Mouse (Mus musculus) adrenal gland, adult 18-20 months (tissue): ENCODE measurements around the gene Gla. TPM values are rescaled to one million over a fixed set of nuclear protein-coding genes. Genes with fewer than 3 reads are reported as not detected.
"Not testable (repeated sequence)": the region's sequence is repeated elsewhere in the genome, so short reads cannot be mapped to it uniquely, and the experiment has no call there.

Experiments used
- DNase-seq, 2 experiments: peaks; one replicate each; pipeline ENCODE4 v3.0.0; 2021 to 2022; ENCODE audit warnings: low spot score in 2 of 2
- total RNA-seq, 2 experiments: library from RNA; stranded (reverse); gene quantifications; 1 replicate in 1 of 2; 2 replicates in 1 of 2; pipeline ENCODE4 v1.2.3; 2021

Gla gene
- total RNA-seq, 2 experiments from 2014 or later: 13.0 to 13.1 TPM

- no peak for DNase-seq
Measured at GRCm38 (mm10) chrX:134589836-134590235, 11.1 kb downstream of the Gla start.

GRCm38 (mm10) chrX:134588997-134589396 is 11.9 kb downstream of the Gla start:
- DNase-seq: no peak

DNA sequence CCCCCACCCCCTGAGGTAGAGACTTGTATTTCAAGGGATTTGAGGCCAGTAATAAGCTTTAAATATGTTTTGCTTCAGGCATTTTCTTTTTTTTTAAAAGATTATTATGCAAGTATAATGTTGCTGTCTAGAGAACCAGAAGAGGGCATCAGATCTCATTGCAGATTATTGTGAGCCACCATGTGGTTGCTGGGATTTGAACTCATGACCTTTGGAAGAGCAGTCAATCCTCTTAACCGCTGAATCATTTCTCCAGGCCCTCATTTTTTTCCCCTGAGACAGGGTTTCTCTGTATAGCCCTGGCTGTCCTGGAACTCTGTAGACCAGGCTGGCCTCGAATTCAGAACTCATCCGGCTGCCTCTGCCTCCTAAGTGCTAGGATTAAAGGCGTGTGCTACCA is 12.7 kb downstream of the Gla start:
- DNase-seq: no peak

- DNase-seq: no peak
Measured at GRCm38 (mm10) chrX:134586447-134586846, 14.5 kb downstream of the Gla start.

DNA sequence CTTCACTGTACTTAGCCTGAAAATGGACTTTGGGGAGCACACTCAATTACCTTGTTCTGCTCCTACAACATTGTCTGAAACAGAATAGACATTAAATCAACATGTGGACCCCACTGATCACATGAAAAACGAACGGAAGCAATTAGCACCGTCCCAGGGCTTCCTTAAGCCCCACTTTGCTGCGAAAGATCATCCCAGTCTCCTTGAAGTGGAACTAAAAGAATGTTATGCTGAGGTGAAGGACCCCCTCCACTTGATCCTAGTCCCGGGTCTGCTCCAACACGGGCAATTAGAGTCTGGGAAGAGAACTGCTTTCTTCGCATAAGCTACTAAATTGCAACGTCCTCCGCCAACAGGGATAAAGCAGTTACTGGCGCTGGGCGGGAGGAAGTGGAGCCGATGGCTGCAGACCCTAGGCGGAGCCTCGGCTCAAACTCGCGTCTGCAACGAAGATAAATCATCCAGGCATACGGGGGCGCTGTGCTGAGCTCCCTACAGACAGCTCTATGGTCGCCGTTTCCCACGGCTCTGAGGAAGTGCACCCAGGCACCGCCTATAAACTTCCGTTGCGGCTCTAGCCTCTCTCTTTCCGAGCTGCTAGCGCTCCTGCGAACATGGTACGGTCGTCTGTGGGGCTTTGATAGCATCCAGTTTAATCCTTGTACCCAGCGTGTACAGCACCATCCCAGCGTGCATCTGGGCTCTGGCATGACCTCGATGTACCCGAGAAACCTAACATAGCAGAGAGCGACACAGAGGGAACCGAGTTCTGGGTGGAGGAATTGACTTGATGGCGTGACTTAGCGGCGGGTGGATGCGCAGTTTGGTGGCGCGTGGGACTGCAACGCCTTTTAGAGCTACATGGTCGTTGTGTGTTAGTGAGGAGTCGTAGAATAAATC is 15.6 kb downstream of the Gla start, which contains the start of gene Rpl36a:
Gene Rpl36a, plus strand, starts transcription at position 552 of the 900 bp plus-strand sequence.
- peak; percentile 80 to 84 for DNase-seq

DNA sequence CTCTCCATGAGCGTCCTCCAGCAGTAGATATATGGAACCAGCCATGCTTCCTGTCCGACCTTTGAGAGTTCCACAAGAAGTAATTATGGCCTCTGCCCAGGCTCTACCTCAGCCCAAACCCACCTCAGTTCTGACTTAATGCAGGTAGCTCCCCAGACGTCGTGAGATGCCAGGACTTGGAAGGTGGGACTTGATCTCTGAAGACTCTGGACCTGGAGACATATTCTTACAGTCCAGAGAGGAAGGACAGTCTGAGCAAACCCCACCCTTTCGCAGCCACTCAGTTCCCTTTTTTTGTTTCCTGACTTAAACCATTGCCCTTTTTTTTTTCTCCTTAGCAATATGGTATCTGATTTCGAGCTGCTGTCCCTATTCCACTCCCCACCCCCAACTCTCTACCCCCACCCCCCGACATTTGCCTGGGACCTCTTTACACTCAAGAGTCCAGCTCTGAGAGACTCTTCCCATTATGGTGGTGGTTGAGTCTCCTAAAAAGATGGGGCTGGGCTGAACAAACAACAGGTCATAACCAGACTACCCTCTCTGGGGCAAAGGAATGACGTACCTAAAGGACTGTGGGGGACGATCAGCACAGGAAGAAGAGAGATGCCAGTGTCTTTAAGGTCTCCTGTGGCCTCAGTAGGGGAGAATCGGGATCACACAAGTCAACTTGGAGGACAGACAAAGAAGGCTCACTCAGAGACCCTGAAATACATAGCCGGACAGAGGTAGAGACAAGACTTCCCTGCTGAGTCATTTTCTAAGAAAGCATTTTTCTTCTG is 17.8 kb downstream of the Gla start, which contains the start of gene Btk:
Gene Btk, minus strand, starts transcription at position 683 of the 782 bp plus-strand sequence.
- DNase-seq: no peak

DNA sequence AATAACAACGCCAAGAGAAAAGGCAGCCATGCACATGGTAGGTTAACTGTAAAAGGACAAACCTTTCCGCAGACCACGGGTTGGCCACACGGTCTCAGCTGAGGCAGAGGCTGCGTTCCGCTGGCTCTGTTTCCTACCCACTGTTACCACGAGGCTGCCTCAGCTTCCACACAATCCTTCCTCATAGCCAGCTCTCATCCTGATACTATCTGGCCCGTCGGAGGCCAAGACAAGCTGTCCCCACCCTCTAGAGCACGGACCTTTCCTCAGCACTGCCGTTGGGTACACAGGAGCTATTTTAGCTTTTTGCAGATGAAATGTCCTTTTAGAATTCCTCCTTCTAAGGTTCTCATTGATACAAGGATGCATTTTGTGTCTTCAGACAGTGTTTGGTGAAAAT is 18.7 kb downstream of the Gla start:
- no peak for DNase-seq

GRCm38 (mm10) chrX:134580528-134581305 is 20.2 kb downstream of the Gla start:
- no peak for DNase-seq

DNA sequence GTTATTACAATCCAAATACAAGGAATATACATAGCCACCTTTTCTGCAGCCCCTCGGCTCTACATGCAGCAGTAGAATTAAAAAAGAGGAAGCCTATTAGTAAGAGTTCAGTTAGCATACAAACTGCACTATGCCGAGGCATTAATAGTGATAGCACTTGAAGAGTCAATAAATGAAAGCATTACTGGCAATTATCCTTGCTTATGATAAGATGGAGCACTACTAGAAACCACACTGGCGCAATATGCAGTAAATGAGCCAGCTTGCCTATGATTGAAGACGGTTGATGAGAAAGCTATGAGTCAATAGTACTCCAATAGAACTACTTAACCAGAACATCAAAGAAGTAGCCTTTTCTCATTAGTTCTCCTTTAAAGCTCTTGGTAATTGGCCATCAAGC is 23.0 kb downstream of the Gla start:
- no peak for DNase-seq

- no peak for DNase-seq
Measured at GRCm38 (mm10) chrX:134566536-134567222, 34.2 kb downstream of the Gla start.

GRCm38 (mm10) chrX:134564326-134564725 is 36.6 kb downstream of the Gla start:
- DNase-seq: no peak

- no peak for DNase-seq
Measured at GRCm38 (mm10) chrX:134554425-134554824, 46.5 kb downstream of the Gla start.

DNA sequence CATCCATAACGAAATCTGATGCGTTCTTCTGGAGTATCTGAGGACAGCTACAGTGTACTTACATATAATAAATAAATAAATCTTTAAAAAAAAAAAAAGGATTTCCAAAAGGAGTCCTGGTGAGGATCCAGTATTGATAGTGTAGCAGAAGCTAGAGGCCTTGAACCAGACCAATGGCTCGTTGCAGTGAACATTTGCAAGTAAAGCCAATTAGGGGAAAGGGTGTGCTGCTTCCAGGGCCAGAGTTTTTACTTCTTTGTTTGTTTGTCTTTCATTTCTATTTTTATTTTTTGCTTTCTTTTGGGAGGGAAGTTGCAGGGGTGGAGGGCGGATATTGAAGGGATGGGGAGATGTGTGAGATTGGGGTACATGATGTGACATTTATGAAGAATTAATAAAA is 47.6 kb downstream of the Gla start:
- DNase-seq: no peak

DNA sequence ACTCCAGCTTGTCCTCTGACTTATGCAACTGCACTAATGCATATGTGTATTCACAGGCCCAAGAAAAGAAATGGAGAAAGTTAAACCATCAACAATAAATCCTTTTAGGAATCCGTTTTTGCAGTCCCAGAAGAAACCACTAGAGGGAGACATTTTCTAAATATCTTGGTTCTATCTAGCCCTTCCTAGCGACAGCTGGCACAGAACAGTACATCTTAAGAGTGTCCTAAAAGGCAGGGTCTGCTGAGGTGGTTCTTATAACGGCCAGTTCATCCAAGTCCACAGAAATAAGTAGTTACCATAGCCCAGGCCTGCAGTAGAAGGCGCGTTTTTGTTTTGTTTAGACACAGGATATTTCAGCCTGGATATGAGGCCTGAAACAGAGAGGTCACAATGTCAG is 50.0 kb downstream of the Gla start:
- DNase-seq: peak in 1 of 2 experiments; percentile 3

- DNase-seq: no peak
Measured at GRCm38 (mm10) chrX:134547330-134547729, 53.6 kb downstream of the Gla start.

DNA sequence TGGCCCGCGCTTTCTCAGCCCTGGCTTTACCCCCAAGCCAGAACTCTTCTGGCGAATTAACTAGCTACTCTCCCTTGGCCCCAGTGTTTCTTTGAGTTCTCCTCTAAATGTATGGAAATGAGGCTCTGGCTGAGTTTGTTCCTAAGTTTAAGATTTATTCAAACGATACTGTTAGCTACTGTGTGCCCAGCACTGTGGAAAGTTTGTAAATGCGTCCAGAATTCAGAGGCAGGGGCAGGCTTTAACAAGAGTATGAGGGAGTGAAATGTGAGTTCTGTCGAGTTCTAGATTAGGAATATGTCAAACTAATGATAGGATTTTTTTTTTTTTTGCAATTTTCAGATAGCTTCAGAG is 59.0 kb downstream of the Gla start:
- DNase-seq: no peak

- DNase-seq: peak; percentile 40 to 58
Measured at GRCm38 (mm10) chrX:134541145-134541954, 59.6 kb downstream of the Gla start, which contains the start of gene Timm8a1. TSS of gene Timm8a1 (minus strand) at chrX:134541865.

DNA sequence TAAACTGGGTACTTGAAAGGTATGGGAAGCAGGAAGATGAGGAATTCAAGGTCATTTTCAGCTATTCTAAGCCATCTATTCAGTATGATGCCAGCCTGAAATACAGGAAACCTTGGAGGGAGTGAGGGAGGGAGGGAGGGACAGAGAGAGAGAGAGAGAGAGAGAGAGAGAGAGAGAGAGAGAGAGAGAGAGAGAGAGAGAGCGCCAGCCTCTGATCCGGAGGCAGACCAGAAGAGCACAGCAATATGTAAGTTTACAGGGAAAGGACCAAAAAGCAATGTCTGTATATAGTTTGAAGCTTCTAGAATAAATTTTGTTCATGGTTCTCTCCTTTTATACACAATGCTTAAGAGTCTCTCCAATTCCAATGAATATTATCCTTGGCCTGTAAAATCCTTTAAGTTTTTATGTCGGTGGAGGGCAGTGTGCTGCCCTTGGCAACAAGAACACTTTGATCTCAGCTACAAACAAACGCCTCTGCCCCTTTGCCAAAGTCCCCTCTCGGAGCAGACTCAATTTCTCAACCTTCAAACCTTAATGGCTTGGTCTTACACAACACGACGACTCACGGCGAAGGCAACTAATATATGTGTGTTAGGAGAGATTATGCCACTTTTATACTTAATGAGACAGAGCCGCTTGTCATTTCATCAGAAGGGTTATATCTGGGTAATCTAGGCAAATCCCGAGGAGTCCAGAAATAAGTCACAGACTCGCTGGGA is 60.4 kb downstream of the Gla start:
- no peak for DNase-seq

DNA sequence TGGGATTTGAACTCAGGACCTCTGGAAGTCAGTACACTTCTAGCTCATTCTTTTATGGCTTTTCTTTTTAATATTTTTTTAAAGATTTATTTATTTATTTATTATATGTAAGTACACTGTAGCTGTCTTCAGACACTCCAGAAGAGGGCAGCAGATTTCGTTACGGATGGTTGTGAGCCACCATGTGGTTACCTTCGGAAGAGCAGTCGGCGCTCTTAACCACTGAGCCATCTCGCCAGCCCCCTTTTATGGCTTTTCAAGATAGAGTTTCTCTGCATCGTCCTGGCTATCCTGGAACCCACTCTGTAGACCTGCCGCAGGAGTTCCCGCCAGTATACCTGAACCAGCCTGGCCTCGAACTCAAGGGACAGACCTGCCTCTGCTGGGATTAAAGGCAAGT is 61.1 kb downstream of the Gla start:
- DNase-seq: not testable (repeated sequence)
